Mouse (Mus musculus): ENCODE measurements around the gene Olfr544.
"Not testable (repeated sequence)": the region's sequence is repeated elsewhere in the genome, so short reads cannot be mapped to it uniquely, and the experiment has no call there.

Olfr544 gene

DNA sequence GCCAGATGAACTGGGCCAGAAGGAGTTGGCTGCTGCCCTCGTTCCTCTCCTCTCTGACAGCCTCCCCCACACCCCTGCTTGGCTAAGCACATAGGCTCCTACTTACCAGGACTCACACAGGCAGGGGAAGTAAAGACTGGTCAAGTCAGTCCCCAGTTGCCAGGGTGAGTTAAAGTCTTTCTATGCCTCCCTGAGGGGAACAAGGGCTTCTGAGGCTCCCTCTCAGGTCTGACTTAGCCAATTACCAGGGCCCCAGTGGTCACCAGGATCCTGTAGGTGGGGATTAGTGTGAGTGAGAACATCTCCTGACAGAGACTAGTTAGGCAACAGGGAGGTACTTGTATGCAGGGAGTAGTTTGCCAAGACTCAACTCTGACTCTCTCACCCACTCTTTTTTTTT, at the start of gene Olfr544:
Gene Olfr544, minus strand, starts transcription at position 153 of the 400 bp plus-strand sequence.
- DNase-seq: no peak

DNA sequence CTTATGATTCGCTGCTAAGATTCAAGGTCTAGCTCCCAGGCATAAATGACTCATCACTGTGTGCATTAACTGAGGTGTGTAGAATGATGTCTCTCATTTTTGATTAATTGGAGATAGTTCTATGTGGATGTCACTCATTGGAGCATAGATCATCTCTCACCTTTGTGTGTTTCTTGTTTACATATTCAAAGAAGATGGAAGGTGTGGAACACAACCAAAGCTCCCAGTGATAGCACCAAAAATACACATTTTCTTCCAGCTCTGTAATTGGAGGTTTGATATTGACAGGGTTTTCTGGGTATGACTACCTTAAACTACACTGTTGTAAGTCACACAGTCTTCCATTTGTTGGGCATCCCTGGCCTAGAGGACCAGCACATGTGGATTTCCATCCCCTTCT, 46.3 kb upstream of the Olfr544 start, which contains the start of gene Olfr547:
Gene Olfr547, plus strand, starts transcription at position 301 of the 400 bp plus-strand sequence.
- DNase-seq: no peak

DNA sequence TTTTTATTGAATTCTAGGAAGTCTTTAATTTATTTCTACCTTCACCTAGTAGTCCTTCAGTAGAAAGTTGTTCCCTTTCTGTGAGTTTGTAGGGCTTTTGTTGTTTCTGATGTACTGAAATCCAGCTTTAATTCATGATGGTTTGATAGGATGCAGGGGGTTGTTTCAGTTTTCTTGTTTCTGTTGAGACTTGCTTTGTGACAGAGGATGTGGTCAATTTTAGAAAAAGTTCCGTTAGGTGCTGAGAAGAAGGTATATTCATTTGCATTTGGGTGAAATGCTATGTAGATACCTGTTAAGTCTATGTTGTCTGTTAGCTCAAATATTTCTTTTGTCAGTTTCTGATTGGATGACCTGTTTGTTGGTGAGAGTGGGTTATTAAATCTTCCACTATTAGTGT, 40.9 kb upstream of the Olfr544 start:
- no peak for DNase-seq

DNA sequence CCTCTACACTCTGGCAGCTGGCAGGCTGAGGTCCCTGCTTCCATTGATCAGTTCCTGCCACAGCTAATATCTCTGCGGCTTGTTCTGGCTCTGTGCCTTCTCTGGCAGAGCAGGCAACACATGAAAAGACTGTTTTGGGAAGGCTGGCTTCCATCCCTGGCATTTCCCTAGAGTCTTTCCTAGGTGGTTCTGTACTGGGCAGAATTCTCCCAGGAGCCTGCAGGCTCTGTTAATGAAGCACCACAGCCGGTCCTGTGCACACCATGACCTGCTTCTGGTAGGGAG, 28.9 kb upstream of the Olfr544 start:
- no peak for DNase-seq

DNA sequence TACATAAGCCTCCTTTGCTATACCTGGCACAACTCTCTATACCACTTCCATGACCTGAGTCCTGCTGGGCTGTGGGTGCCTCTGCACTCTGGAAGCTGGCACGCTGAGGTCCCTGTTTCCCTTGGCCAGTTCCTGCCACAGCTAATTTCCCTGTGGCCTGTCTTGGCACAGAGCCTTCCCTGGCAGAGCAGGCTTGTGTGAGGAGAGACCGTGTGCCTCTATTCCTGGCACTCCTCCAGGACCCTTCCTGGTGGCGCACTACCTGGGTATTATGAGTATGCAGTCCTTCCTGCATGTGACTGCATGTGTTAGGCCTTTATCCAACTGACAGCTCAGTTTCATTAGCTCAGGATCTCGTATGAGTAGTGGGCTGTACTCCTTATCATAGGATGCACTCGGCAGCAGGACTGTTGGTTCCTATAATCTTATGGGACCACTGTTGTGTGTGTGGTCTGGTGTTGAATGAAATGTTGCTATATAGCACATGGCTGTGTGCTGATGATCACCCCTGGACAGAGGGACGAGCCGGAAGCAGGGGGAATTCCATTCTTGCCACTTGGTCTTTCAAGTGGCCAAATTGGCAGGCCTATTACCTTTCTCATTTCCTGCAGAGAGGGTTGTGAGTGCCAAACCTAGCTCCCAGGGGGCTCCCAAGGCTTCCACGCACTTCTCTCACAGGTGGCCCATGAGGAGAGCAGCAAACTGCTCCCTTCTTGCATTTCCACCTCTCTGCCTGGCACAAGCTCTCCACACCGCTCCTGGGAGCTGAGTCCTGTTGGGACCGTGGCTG, 28.3 kb upstream of the Olfr544 start:
- DNase-seq: peak; percentile 14

DNA sequence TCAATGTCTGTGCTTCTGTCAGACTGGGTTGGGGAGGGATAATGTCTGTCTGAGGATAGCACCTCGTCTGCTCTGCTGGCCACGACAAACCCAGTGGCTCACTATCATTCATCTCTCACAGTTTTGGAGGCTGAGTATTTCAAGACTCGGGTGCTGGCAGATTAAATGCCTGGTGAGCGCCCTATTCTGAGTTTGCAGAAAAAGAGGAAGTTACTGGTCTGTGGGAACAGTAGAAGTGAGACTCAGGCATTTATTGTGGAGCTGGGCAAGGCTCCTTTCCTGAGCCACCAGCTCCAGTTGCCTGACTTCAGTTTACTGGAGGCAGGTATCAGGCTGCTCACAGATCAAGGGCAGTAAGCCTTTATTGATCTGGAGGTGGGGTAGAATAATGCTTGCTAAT, 26.0 kb upstream of the Olfr544 start:
- no peak for DNase-seq

DNA sequence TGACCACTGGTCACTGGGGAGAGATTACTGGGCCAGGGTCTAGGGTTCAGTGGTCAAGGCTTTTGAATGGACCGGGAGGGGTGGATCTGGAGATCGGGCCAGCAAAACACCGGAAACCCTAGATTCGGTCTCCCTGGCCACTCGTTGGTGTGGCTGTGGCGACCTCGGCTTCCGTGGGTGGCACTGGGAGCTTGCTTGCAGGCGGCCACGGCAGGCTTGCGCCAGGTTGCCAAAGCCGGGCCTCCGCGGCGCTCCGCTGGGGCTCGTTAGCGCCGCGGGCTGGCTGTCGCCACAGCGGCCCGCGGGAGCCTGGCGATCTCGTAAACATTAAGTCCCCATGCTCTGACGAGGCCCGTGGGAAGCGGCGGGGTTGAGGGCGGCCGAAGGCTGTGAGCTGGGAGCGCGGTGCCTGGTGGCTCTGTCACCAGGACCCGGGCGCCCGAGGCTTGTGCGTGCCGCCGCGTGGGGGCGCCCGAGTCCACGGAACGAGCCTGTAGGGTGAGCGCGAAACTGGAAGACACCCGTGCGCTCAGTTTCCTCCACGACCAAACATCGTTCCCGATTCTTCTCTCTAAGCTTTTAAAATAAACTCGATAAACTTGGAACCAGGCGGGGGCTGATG, 24.8 kb upstream of the Olfr544 start:
- DNase-seq: peak; percentile 90

DNA sequence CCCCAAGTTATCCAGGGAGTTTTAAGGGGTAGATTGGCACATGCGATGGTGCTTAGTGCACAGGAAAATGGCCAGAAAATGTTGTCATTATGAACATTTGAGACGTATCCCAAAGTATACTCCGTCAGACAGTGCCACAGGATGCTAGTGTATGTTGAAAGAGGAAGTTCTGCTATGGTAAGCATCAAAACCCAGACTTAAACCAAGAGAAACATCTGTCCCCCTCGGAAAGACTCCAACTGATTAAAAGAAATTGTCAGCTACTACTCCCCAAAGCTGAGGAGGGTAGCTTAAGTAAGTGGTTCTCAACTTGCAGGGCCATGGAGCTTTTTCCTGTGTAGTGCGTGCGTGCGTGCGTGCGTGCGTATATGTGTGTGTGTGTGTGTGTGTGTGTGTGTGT, 23.8 kb upstream of the Olfr544 start:
- DNase-seq: no peak

DNA sequence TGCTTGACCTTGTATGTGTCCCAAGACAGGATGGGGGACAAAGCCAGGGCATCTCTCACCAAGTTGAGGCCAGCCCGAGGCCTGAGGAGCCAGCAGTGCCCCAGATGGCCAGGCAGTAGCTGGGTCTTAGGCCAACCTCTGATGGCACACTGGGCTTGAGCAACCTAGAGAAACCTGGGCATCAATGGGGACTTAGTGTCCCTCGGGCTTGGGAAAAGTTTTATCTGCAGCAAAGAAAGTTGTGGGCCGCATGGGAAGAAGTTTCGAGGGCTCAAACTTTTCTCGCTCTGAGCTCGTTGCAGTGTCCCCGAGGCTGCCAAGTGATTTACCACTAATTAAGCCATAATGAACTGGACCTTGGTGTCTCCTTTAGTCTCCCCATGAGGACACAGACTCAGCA, 21.6 kb upstream of the Olfr544 start:
- DNase-seq: no peak

DNA sequence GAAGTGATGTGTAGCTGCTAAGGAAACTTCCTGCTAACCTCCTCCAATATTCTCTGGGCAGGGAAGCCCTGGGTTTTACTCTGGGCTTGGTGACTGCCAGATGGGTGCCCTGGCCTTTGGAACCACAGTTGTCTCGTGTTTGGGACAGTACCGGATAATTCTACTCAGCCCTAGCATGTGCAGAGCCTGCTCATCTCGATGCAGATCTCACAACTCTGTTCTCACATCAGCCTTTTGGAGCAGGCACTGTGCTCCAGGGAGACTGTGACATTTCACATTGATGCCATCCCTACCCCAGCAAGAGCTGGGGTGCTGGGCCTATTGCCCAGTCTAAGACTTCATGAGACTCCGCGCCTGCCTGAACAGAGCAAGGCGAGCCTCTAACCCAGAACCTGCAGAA, 20.6 kb upstream of the Olfr544 start:
- no peak for DNase-seq

DNA sequence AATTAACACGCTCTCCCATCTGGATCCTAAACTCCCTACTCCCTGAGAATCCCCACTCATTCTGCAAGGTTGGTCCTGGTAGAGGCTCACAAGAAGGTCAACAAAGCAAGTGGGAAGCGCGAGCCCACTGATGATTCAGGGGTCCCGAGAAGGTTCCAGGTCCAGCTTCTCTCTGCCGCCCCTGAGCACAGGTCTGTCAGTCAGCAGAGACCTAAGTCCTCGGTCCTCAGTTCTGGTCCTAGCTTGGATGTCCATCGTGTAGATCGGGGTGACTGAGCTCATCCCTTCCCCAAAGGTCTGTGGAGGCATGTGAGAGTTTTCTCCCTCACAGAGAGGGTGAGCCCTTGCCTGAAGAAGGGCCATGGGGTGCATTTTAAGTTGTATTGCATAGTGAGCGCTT, 20.0 kb upstream of the Olfr544 start:
- DNase-seq: no peak

DNA sequence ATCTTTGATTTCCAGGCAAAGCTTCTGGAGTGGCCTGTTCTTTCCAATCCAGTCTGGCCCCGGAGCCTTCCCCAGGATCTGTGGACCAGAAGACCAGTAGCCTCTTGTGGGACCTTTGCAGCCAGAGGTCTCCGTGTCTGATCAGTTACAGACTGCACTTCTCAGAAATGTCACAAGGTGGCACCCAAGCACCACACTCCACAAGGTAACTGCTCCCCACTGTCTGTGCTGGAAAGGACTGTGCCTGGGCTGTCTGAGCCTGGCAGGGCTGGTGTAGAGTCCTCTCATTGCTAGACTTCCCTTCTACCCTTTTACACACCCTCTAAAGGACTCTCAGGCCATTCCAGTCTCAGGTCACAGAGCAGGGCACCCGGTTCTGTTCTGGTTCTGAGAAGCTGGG, 18.7 kb upstream of the Olfr544 start:
- DNase-seq: peak; percentile 80

DNA sequence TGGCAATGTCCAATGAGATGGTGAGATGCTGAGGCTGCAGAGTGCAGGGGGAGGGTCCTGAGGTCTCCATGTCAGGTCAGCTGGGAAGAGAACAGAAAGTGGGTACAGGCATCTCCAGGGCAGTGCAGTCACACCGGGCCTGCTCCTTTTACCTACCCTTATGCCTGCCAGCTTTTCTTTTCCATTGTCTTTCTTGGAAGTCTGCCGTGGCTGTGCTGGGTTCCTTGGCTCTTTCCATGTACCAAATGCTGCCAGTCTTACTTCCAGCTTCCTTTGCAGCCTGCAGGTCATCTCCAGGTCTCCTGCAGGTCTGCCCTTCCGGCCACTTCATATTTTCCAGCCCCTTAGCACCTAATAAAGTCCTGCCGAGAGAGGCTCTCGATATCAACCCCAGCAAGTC, 13.9 kb upstream of the Olfr544 start:
- no peak for DNase-seq

DNA sequence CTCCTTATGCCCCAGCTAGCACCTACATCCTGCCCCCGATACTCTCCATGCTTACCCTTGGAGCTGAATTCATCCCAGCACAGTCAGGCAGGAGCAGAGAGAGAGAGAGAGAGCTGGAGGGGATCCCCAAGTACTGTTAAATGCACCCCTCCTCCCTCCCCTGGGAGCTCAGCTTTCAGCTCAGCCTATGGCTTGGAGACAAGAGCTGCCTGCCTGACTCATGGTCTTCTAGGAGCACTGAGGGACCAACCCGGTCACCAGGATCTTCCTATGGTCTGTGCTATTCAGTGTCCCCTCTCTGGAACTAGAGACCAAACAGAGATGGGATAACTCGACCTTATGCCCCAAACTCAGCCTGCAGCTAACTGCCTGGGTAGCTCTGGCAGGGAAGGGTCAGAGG, 11.4 kb upstream of the Olfr544 start, which contains the start of gene Olfr545:
Gene Olfr545, minus strand, starts transcription at position 101 of the 400 bp plus-strand sequence.
- no peak for DNase-seq

DNA sequence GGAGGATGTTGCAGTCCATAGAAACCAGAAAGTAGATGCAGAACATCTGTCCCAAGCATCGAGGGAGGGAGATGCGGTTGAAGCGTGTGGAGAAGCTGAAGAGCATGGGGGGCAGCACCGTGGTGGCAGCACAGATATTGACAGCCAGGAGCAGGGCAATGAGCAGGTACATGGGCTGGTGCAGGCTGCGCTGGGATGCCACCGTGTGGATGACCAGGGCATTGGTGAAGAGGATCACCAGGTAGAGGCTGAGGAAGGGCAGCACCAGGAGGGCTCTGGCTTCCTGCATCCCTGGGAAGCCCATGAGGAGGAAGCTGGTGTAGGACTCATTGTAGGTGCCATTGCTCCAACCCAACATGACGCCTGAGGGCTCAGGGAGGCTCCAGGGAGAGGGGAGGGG, 6.3 kb upstream of the Olfr544 start:
- not testable (repeated sequence) for DNase-seq

DNA sequence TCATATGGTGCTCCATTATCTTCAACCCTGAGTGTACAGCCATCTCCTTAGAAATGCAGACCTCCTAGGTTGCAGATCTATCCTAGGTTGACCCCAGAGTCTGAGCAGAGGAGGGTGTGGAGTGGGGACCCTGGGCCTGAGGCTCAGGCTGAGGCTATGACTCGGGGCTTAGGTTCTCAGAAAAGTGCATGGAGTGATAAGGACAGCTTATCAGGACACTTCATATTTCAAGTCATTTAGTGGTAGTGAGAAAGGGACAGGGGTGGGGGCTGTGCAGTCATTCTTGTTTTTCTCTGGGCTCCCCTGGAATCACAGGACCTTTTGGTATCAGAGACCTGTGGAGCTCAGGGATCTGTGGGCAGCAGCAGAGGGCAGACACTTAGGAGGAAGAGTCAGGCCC, 2.0 kb downstream of the Olfr544 start:
- DNase-seq: no peak

DNA sequence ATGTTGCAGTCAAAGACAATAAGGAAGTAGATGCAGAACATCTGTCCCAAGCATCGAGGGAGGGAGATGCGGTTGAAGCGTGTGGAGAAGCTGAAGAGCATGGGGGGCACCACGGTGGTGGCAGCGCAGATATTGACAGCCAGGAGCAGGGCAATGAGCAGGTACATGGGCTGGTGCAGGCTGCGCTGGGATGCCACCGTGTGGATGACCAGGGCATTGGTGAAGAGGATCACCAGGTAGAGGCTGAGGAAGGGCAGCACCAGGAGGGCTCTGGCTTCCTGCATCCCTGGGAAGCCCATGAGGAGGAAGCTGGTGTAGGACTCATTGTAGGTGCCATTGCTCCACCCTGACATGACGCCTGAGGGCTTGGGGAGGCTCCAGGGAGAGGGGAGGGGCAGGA, 3.3 kb downstream of the Olfr544 start:
- DNase-seq: not testable (repeated sequence)

DNA sequence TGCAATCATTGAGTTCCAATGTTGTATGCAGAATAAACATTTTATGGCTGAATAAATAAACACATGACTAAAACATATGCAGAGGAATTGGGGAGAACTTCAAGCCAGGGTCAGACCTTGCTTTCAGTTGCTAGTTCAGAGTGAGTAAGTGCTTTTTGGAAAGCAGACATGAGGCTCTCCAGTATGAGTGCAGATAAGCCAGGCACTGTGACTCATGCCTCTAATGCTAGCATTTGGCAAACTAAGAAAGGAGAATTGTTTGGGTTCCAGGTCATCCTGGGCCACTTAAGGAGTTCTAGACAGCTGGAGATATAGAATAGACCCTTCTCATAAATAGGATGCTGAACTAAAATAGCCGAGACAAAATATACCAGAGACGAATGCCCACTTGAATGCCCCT, 4.4 kb downstream of the Olfr544 start:
- no peak for DNase-seq

DNA sequence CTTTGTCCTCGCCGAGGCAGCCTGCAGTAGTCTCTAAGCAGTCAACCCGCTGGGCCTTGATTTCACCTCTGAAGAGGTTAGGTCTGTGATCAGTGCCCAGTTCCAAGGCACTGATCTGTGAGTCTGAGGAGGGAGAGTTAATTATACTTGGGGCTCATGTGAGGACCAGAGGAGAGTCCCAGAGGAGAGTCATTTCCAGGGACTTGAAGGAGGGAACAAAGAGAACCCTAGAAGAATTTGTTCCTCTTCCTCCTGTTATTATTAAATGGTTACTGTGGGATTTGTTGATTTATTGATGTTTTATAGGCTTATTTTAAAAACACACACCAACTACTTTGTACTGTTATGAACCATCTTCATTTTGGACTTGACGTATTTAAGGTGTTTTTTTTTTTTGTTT, 6.5 kb downstream of the Olfr544 start, which contains the start of gene Olfr543:
Gene Olfr543, minus strand, starts transcription at position 101 of the 400 bp plus-strand sequence.
- DNase-seq: no peak

DNA sequence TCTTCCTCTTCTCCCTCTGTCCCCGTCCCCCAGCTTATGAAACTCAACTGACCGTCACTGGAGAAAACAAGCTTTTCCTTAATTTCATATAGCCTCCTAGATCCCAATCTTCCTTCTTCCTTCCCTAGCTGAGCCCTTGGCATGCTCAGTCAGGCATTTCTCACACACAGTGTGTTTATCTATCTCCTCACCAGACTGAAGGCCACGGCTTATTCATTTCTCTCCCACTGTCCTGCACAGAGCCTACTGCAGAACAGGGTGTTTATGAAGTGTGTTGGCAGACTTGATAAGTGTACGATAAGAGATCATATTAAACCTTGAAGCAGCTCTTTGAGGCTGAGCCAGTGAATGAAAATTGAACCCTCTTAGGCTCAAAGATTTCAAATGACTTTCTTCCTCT, 7.3 kb downstream of the Olfr544 start:
- DNase-seq: no peak

DNA sequence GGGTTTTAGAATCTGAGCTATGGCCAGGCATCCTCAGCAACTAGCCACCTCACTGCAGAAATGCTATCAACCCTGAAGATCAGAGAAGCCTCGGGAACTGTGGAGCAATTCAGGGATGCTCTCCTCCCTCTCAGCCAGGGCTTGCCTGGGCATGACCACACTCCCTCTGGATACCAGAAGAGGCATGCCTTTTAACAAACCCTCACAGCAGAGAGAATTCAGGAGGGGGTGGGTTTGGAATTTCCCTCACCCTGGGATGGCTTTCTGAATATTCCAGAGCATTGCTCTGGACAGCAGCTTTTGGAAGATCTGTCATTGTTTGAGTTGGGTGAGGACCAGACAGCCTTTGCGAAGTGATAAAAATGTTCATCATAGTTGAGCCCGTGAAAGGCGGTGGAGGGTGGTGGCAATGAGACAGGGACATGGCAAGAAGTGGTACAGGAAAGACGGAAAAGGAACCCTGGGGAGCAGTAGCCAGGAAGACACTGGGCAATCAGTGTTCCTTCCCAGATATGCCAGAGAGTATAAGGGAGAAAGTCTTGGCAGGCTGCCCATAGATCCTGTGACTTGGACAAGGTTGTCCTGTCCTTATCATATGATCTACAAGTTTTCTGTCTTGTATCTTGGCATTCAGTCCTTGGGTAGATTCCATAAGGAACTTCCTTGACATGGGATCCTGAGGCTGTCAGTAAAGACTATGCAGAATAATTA, 8.6 kb downstream of the Olfr544 start:
- peak; percentile 70 for DNase-seq

DNA sequence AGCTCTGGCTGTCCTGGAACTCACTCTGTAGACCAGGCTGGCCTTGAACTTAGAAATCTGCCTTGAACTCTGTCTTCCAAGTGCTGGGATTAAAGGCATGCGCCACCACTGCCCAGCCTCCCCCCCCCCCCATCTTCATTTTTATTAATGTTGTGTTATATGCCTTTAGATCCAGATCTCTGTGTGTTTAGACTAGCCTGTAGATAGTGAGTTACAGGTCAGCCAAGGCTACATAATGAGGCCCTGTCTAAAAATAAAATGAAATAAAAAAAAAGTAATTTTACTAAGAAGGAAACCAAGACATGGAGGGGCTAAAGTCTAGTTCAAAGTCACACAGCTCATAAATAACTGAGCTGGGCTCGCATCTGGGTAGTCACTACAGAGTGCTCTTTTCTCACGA, 9.2 kb downstream of the Olfr544 start:
- no peak for DNase-seq

DNA sequence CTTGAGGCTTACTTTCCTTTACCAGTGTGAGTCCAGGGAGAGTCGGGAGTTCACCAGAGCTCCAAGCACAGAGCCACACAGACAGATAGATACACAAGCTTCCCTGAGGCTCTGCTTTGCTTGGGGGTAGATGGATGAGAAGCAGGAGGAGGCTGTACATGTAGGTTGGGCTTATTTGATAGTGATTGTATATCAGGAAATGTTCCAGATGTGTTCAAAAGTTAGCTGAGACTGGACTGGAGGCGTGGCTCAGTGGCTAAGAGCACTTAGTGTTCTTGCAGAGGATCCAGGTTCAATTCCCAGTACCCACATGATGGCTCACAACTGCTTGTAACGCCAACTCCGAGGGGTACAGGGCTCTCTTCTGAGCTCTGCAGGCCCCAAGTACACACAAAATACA, 9.7 kb downstream of the Olfr544 start:
- DNase-seq: no peak

DNA sequence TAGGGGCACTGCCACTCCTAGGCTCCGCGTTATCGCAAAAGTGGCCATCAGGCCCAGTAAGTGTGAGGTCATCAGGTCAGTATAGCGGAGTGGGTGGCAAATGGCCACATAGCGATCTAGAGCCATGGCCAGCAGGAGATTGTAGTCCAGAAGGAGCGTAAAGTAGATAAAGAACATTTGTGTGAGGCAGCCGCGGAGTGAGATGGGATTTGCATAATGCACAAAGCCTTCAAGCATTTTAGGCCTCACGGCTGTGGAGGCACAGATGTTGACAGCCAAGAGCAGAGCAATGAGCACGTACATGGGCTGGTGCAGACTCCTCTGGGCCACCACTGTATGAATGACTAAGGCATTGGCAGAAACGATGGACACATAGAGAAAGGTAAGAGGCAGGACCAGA, 10.7 kb downstream of the Olfr544 start:
- DNase-seq: no peak

Data from lung, postnatal 10 days (tissue).